Comparison of ENCODE assay signal across 28 mouse cellular contexts in the genomic region with DNA sequence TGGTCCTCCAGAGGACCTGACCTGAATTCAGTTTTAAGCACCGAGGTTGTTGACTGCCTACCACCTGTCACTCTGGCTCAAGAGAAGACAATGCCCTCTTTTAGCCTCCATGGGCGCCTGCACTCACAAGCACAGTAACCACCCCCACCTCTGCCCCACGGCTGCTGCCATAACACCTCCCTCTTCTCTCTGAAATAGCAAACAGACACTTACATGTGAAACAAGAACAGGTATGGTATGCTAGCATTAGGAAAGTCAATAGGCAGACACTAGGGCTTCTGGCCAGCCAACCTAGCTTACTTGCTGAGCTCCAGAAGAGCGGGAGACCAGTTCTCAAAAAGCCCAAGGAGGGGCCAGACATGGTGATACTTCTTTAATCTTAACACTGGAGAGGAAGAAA.
"Had no signal": no experiment of that assay in that cellular context is flagged by ENCODE, and none has a peak within 500 bp of the region (broad histone marks: within the 10 kb centered on the region; RNA-seq: fewer than 3 reads in every experiment).

No protein-coding gene starts in this region.

- H3K4me2 ChIP-seq: embryonic facial prominence, embryonic 12.5 days; embryonic facial prominence, embryonic 13.5 days; embryonic facial prominence, embryonic 15.5 days; forebrain, embryonic 12.5 days; forebrain, embryonic 13.5 days; forebrain, embryonic 15.5 days had no signal

- H3K9ac ChIP-seq: embryonic facial prominence, embryonic 12.5 days; embryonic facial prominence, embryonic 13.5 days; embryonic facial prominence, embryonic 15.5 days; forebrain, embryonic 12.5 days; forebrain, embryonic 13.5 days; forebrain, embryonic 15.5 days; forebrain, postnatal 0 days had no signal

- H3K27ac ChIP-seq: embryonic facial prominence, embryonic 10.5 days; embryonic facial prominence, embryonic 12.5 days; embryonic facial prominence, embryonic 13.5 days; embryonic facial prominence, embryonic 15.5 days; forebrain, embryonic 10.5 days; forebrain, embryonic 12.5 days; forebrain, embryonic 13.5 days; forebrain, embryonic 15.5 days; gastrocnemius, adult 2 months; heart, adult 2 months; heart, embryonic 10.5 days had no signal

- H3K4me1 ChIP-seq: embryonic facial prominence, embryonic 10.5 days; embryonic facial prominence, embryonic 12.5 days; embryonic facial prominence, embryonic 13.5 days; embryonic facial prominence, embryonic 15.5 days; forebrain, embryonic 10.5 days; forebrain, embryonic 12.5 days; forebrain, embryonic 13.5 days; forebrain, embryonic 15.5 days; heart, embryonic 10.5 days had no signal

- ATAC-seq: forebrain, embryonic 13.5 days; forebrain, embryonic 14.5 days; forebrain, embryonic 15.5 days; forebrain, embryonic 16.5 days; forebrain, postnatal 0 days had no signal

- DNase-seq: cerebellum, adult 8-10 months; cerebellum, adult 9-10 months; cerebellum, adult 9-11 months; cerebellum, postnatal 10 days; cerebellum, postnatal 14 days; cerebellum, postnatal 25 days; cerebellum, postnatal 36 days; embryo, embryonic 11 days; forebrain, postnatal 0 days; gastrocnemius, adult 2 months; gastrocnemius, postnatal 10 days; gastrocnemius, postnatal 14 days; gastrocnemius, postnatal 25 days; gastrocnemius, postnatal 36 days; heart, adult 18-20 months; heart, adult 2 months had no signal

- H3K4me3 ChIP-seq: embryonic facial prominence, embryonic 10.5 days; embryonic facial prominence, embryonic 12.5 days; embryonic facial prominence, embryonic 13.5 days; embryonic facial prominence, embryonic 15.5 days; erythroblast, embryonic 14.5 days; forebrain, embryonic 10.5 days; forebrain, embryonic 12.5 days; forebrain, embryonic 13.5 days; forebrain, embryonic 15.5 days; gastrocnemius, adult 2 months; heart, adult 2 months; heart, embryonic 10.5 days had no signal

- H3K27me3 ChIP-seq: embryonic facial prominence, embryonic 12.5 days; embryonic facial prominence, embryonic 13.5 days; embryonic facial prominence, embryonic 15.5 days; forebrain, embryonic 12.5 days; forebrain, embryonic 13.5 days; forebrain, embryonic 15.5 days had no signal

- H3K9me3 ChIP-seq: embryonic facial prominence, embryonic 10.5 days; embryonic facial prominence, embryonic 12.5 days; embryonic facial prominence, embryonic 13.5 days; embryonic facial prominence, embryonic 15.5 days; forebrain, embryonic 10.5 days; forebrain, embryonic 12.5 days; forebrain, embryonic 13.5 days; forebrain, embryonic 15.5 days; heart, embryonic 10.5 days had no signal
